Mouse (Mus musculus) G1E (cell line): ENCODE data around the gene Slc25a45.

ENCODE experiments used
- CTCF ChIP-seq: IDR thresholded peaks from 2 replicates; pipeline ENCODE4 v1.5.1; 2012; ENCODE audit warnings: low read depth, low read length, inconsistent platforms, mixed read lengths
- GATA1 ChIP-seq: IDR thresholded peaks from 2 replicates; pipeline ENCODE4 v1.6.1; 2012; ENCODE audit warnings: borderline replicate concordance, low read length, inconsistent platforms, mixed read lengths

DNA sequence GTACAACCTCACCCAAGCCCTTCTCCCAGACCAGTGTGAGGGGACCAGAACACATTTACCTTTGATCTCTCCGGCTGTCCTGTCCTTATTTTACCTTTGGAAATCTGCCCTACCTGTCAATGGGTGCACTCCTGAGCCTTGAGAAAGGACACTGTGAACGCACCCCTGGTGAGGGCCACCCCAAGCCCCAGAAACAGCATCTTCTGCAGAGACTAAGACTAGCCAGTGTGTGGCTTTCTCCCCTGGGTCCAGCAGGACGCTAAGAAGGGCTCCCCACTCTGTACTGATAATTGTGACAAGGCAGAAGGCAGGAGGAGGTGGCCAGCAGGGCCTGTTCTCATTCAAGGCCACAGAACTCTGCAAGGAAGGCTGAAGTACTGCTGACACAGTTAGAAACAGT lies 1.3 kb downstream of the Slc25a45 start:
- TF ChIP-seq CTCF (no peak), GATA1 (no peak)
